Mouse (Mus musculus): ENCODE results near the gene Abhd2. TPM values are rescaled to one million over a fixed set of nuclear protein-coding genes. Genes with fewer than 3 reads are reported as not detected.

Abhd2 gene
- polyA plus RNA-seq, 1 experiment = 37.4 TPM

- Histone ChIP-seq H3K9ac (ENCODE audit: low read depth, poor library complexity, severe bottlenecking) (no peak overlapping the region), H3K36me3 (ENCODE audit: control insufficient read depth, insufficient read depth, low read length, poor library complexity, severe bottlenecking) (no peaks in the 10 kb centered on the region), H3K4me3 (ENCODE audit: low read depth, low read length) (no peak overlapping the region), H3K27ac (ENCODE audit: insufficient read depth, low read length) (no peak overlapping the region), H3K9me3 (replicated peaks; ENCODE audit: control insufficient read depth, insufficient read depth, low read length, poor library complexity, severe bottlenecking) (no peaks in the 10 kb centered on the region), H3K27me3 (ENCODE audit: control insufficient read depth, insufficient read depth, low read length, poor library complexity, severe bottlenecking) (no peaks in the 10 kb centered on the region), H3K4me1 (ENCODE audit: control insufficient read depth, insufficient read depth, low read length) (peaks cover 8% of the 10 kb centered on the region)
- TF ChIP-seq POLR2A (IDR thresholded peaks at IDR 0.05; ENCODE audit: insufficient read depth, low read length) (no peak), CTCF (IDR thresholded peaks at IDR 0.05; ENCODE audit: low read depth, low read length) (no peak), EP300 (IDR thresholded peaks at IDR 0.05; ENCODE audit: insufficient read depth, low read depth, low read length) (no peak)
Measured at GRCm38 (mm10) chr7:79309247-79310190, 36.5 kb downstream of the Abhd2 start.

GRCm38 (mm10) chr7:79310191-79310555 lies 37.2 kb downstream of the Abhd2 start:
- TF ChIP-seq CTCF (IDR thresholded peaks at IDR 0.05; ENCODE audit: low read depth, low read length) (no peak), EP300 (IDR thresholded peaks at IDR 0.05; ENCODE audit: insufficient read depth, low read depth, low read length) (no peak), POLR2A (IDR thresholded peaks at IDR 0.05; ENCODE audit: insufficient read depth, low read length) (no peak)
- Histone ChIP-seq H3K4me1 (ENCODE audit: control insufficient read depth, insufficient read depth, low read length) (peaks cover 10% of the 10 kb centered on the region), H3K9me3 (replicated peaks; ENCODE audit: control insufficient read depth, insufficient read depth, low read length, poor library complexity, severe bottlenecking) (no peaks in the 10 kb centered on the region), H3K9ac (ENCODE audit: low read depth, poor library complexity, severe bottlenecking) (no peak overlapping the region), H3K27me3 (ENCODE audit: control insufficient read depth, insufficient read depth, low read length, poor library complexity, severe bottlenecking) (no peaks in the 10 kb centered on the region), H3K36me3 (ENCODE audit: control insufficient read depth, insufficient read depth, low read length, poor library complexity, severe bottlenecking) (no peaks in the 10 kb centered on the region), H3K27ac (ENCODE audit: insufficient read depth, low read length) (no peak overlapping the region), H3K4me3 (ENCODE audit: low read depth, low read length) (no peak overlapping the region)

- Histone ChIP-seq H3K27me3 (ENCODE audit: control insufficient read depth, insufficient read depth, low read length, poor library complexity, severe bottlenecking) (no peaks in the 10 kb centered on the region), H3K27ac (ENCODE audit: insufficient read depth, low read length) (no peak overlapping the region), H3K36me3 (ENCODE audit: control insufficient read depth, insufficient read depth, low read length, poor library complexity, severe bottlenecking) (no peaks in the 10 kb centered on the region), H3K4me1 (ENCODE audit: control insufficient read depth, insufficient read depth, low read length) (peaks cover 12% of the 10 kb centered on the region), H3K9me3 (replicated peaks; ENCODE audit: control insufficient read depth, insufficient read depth, low read length, poor library complexity, severe bottlenecking) (no peaks in the 10 kb centered on the region), H3K9ac (ENCODE audit: low read depth, poor library complexity, severe bottlenecking) (no peak overlapping the region), H3K4me3 (ENCODE audit: low read depth, low read length) (no peak overlapping the region)
- no peak for TF ChIP-seq EP300 (IDR thresholded peaks at IDR 0.05; ENCODE audit: insufficient read depth, low read depth, low read length)
Measured at GRCm38 (mm10) chr7:79311420-79311988, 38.5 kb downstream of the Abhd2 start.

- Histone ChIP-seq H3K27me3 (ENCODE audit: control insufficient read depth, insufficient read depth, low read length, poor library complexity, severe bottlenecking) (no peaks in the 10 kb centered on the region), H3K27ac (ENCODE audit: insufficient read depth, low read length) (no peak overlapping the region), H3K36me3 (ENCODE audit: control insufficient read depth, insufficient read depth, low read length, poor library complexity, severe bottlenecking) (no peaks in the 10 kb centered on the region), H3K4me1 (ENCODE audit: control insufficient read depth, insufficient read depth, low read length) (peaks cover 12% of the 10 kb centered on the region), H3K4me3 (ENCODE audit: low read depth, low read length) (no peak overlapping the region), H3K9me3 (replicated peaks; ENCODE audit: control insufficient read depth, insufficient read depth, low read length, poor library complexity, severe bottlenecking) (no peaks in the 10 kb centered on the region), H3K9ac (ENCODE audit: low read depth, poor library complexity, severe bottlenecking) (no peak overlapping the region)
- TF ChIP-seq POLR2A (IDR thresholded peaks at IDR 0.05; ENCODE audit: insufficient read depth, low read length) = no peak
- TF ChIP-seq EP300 (IDR thresholded peaks at IDR 0.05; ENCODE audit: insufficient read depth, low read depth, low read length) = no peak
- TF ChIP-seq CTCF (IDR thresholded peaks at IDR 0.05; ENCODE audit: low read depth, low read length) = no peak
Measured at GRCm38 (mm10) chr7:79312246-79312645, 39.2 kb downstream of the Abhd2 start.

GRCm38 (mm10) chr7:79313519-79314059 lies 40.6 kb downstream of the Abhd2 start:
- Histone ChIP-seq H3K4me1 (ENCODE audit: control insufficient read depth, insufficient read depth, low read length) (peaks cover 12% of the 10 kb centered on the region), H3K27me3 (ENCODE audit: control insufficient read depth, insufficient read depth, low read length, poor library complexity, severe bottlenecking) (no peaks in the 10 kb centered on the region), H3K36me3 (ENCODE audit: control insufficient read depth, insufficient read depth, low read length, poor library complexity, severe bottlenecking) (no peaks in the 10 kb centered on the region), H3K27ac (ENCODE audit: insufficient read depth, low read length) (no peak overlapping the region), H3K4me3 (ENCODE audit: low read depth, low read length) (no peak overlapping the region), H3K9me3 (replicated peaks; ENCODE audit: control insufficient read depth, insufficient read depth, low read length, poor library complexity, severe bottlenecking) (no peaks in the 10 kb centered on the region), H3K9ac (ENCODE audit: low read depth, poor library complexity, severe bottlenecking) (no peak overlapping the region; the same call in 1 of the 2 replicates)
- TF ChIP-seq CTCF (IDR thresholded peaks at IDR 0.05; ENCODE audit: low read depth, low read length) (no peak), EP300 (IDR thresholded peaks at IDR 0.05; ENCODE audit: insufficient read depth, low read depth, low read length) (no peak), POLR2A (IDR thresholded peaks at IDR 0.05; ENCODE audit: insufficient read depth, low read length) (no peak)

- Histone ChIP-seq H3K27me3 (ENCODE audit: control insufficient read depth, insufficient read depth, low read length, poor library complexity, severe bottlenecking) (no peaks in the 10 kb centered on the region), H3K4me3 (ENCODE audit: low read depth, low read length) (no peak overlapping the region), H3K9ac (ENCODE audit: low read depth, poor library complexity, severe bottlenecking) (no peak overlapping the region), H3K4me1 (ENCODE audit: control insufficient read depth, insufficient read depth, low read length) (peaks cover 12% of the 10 kb centered on the region), H3K36me3 (ENCODE audit: control insufficient read depth, insufficient read depth, low read length, poor library complexity, severe bottlenecking) (no peaks in the 10 kb centered on the region), H3K9me3 (replicated peaks; ENCODE audit: control insufficient read depth, insufficient read depth, low read length, poor library complexity, severe bottlenecking) (no peaks in the 10 kb centered on the region), H3K27ac (ENCODE audit: insufficient read depth, low read length) (no peak overlapping the region)
- TF ChIP-seq EP300 (IDR thresholded peaks at IDR 0.05; ENCODE audit: insufficient read depth, low read depth, low read length) (no peak), POLR2A (IDR thresholded peaks at IDR 0.05; ENCODE audit: insufficient read depth, low read length) (no peak), CTCF (IDR thresholded peaks at IDR 0.05; ENCODE audit: low read depth, low read length) (no peak)
Measured at GRCm38 (mm10) chr7:79314517-79314916, 41.5 kb downstream of the Abhd2 start.
